Mouse (Mus musculus) megakaryocyte, embryonic 14.5 days (primary cell): ENCODE data around the gene Pramef8.

Experiments used
- FLI1 ChIP-seq: IDR thresholded peaks from 2 replicates; pipeline ENCODE4 v1.6.1; 2012; ENCODE audit warnings: low read length, inconsistent platforms, mixed read lengths
- GATA1 ChIP-seq: IDR thresholded peaks from 3 replicates; pipeline ENCODE4 v1.6.1; 2012; ENCODE audit warnings: mixed read lengths, low read length, inconsistent platforms, borderline replicate concordance

DNA sequence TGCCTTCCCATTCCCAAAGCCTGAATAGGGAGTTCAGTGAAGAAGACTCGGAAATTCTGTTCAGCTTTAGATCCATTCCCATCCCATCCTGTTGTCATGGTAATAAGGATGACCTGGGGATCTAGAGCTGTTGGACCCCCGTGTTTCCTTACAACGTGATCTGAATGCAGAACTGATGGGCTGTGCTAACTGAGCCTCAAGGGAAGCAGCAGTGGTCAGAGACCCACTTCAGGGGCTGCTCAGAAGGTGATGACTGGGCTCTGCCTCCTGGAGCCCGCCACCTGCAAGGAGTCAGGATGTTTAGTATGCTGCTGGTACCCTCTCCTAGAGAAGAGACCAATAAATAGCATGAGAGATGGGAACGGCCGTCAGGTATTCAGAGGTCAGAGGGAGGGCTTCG, 32.7 kb upstream of the Pramef8 start:
- no peak for TF ChIP-seq GATA1
- TF ChIP-seq FLI1, result no peak
